ENCODE assay signal across 13 mouse cellular contexts in the genomic region with DNA sequence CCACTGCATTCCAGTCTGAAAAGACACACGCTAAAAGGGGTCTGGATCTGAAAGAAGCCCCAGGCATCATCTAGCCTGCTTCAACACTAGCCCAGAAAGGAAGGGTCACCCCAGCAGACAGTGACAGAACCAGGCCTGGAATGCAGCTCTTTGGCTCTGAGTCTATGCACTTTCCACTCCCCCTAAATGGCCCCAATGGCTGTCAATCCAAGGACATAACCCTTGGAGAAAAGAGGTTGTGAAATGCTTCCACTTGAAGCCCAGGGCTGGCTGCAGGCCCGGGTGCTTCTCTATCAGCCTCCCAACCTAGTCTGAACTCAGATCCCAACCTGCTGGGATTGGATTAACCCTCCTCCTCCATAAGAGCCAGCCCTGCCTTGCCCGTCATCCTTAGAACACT.
DNase-seq lines count a peak whose midpoint lies in the region; ATAC-seq and TF ChIP-seq lines count a peak whose summit lies in the region.
"Had no signal": no experiment of that assay in that cellular context is flagged by ENCODE, and none has a peak within 500 bp of the region (broad histone marks: within the 10 kb centered on the region; RNA-seq: fewer than 3 reads in every experiment).

No protein-coding gene starts in this region.

- H3K36me3 ChIP-seq in heart, embryonic 10.5 days, result no peaks in the 10 kb centered on the region
- no peaks in the 10 kb centered on the region for H3K36me3 ChIP-seq in heart, embryonic 12.5 days
- no peaks in the 10 kb centered on the region for H3K36me3 ChIP-seq in lung, postnatal 0 days (ENCODE audit: insufficient read depth, low read length)
- H3K36me3 ChIP-seq: embryonic facial prominence, embryonic 13.5 days; stomach, embryonic 15.5 days had no signal

- H3K9me3 ChIP-seq in heart, embryonic 10.5 days, result no peaks in the 10 kb centered on the region
- H3K9me3 ChIP-seq in heart, embryonic 12.5 days (replicated peaks), result no peaks in the 10 kb centered on the region
- H3K9me3 ChIP-seq in lung, postnatal 0 days (ENCODE audit: low read length), result no peaks in the 10 kb centered on the region
- H3K9me3 ChIP-seq: embryonic facial prominence, embryonic 13.5 days; stomach, embryonic 15.5 days had no signal

- peak; percentile 98 for DNase-seq in heart, adult 11 months
- no peak for DNase-seq in heart, embryonic 10.5 days (ENCODE audit: low spot score)
- peak; percentile 59 for DNase-seq in adrenal gland, postnatal 25 days
- peak; percentile 91 for DNase-seq in lung, postnatal 0 days (ENCODE audit: low spot score)
- DNase-seq in urinary bladder, postnatal 14 days (ENCODE audit: low spot score), result no peak
- DNase-seq: cerebellum, adult 11 months; forebrain, postnatal 0 days; liver, postnatal 0 days had no signal

- no peak overlapping the region for H3K4me2 ChIP-seq in heart, embryonic 12.5 days
- H3K4me2 ChIP-seq in lung, postnatal 0 days (replicated peaks; ENCODE audit: low read depth, low read length), result no peak overlapping the region
- H3K4me2 ChIP-seq: embryonic facial prominence, embryonic 13.5 days; stomach, embryonic 15.5 days had no signal

- TF ChIP-seq EP300 in lung, postnatal 0 days (IDR thresholded peaks at IDR 0.05), result peak; percentile 46; the same call in 1 of the 2 replicates

- H3K4me3 ChIP-seq in heart, embryonic 10.5 days, result no peak overlapping the region
- no peak overlapping the region for H3K4me3 ChIP-seq in heart, embryonic 12.5 days
- H3K4me3 ChIP-seq in lung, postnatal 0 days (ENCODE audit: low read depth, low read length), result no peak overlapping the region
- H3K4me3 ChIP-seq: embryonic facial prominence, embryonic 13.5 days; stomach, embryonic 15.5 days had no signal

- WGBS in heart, embryonic 10.5 days, result 38% methylated on average over 3 of the region's 3 CpGs
- 44% methylated on average over 3 of the region's 3 CpGs for WGBS in heart, embryonic 12.5 days
- WGBS in lung, postnatal 0 days, result 51% methylated on average over 3 of the region's 3 CpGs

- no peaks in the 10 kb centered on the region for H3K27me3 ChIP-seq in heart, embryonic 10.5 days (ENCODE audit: insufficient read depth, poor library complexity, severe bottlenecking)
- no peaks in the 10 kb centered on the region for H3K27me3 ChIP-seq in heart, embryonic 12.5 days (replicated peaks)
- no peaks in the 10 kb centered on the region for H3K27me3 ChIP-seq in lung, postnatal 0 days (replicated peaks; ENCODE audit: insufficient read depth, low read length)
- H3K27me3 ChIP-seq: embryonic facial prominence, embryonic 13.5 days; stomach, embryonic 15.5 days had no signal

- TF ChIP-seq CTCF in lung, postnatal 0 days (IDR thresholded peaks at IDR 0.05), result no peak

- H3K4me1 ChIP-seq in heart, embryonic 10.5 days, result peaks cover 26% of the 10 kb centered on the region; the same call in 1 of the 2 replicates
- peaks cover 18% of the 10 kb centered on the region for H3K4me1 ChIP-seq in heart, embryonic 12.5 days (replicated peaks)
- H3K4me1 ChIP-seq in lung, postnatal 0 days (ENCODE audit: insufficient read depth, low read depth, low read length), result no peaks in the 10 kb centered on the region
- H3K4me1 ChIP-seq: embryonic facial prominence, embryonic 13.5 days; stomach, embryonic 15.5 days had no signal

- peak; percentile 51; the same call in 1 of the 2 replicates for ATAC-seq in heart, embryonic 12.5 days (ENCODE audit: insufficient number of reproducible peaks, low FRiP score)
- peak; percentile 88 for ATAC-seq in lung, postnatal 0 days
- ATAC-seq in CD4-positive, CD25-positive, alpha-beta regulatory T cell, adult 4 months, result no peak
- ATAC-seq in activated CD4-positive, CD25-positive, alpha-beta regulatory T cell, adult 4 months, result no peak
- ATAC-seq: forebrain, postnatal 0 days; liver, postnatal 0 days had no signal

- H3K27ac ChIP-seq in heart, embryonic 10.5 days, result no peak overlapping the region
- H3K27ac ChIP-seq in heart, embryonic 12.5 days (ENCODE audit: poor library complexity, severe bottlenecking), result 0 out of 2 replicates have a peak overlapping the region, but pooled peaks have one; percentile 46
- no peak overlapping the region for H3K27ac ChIP-seq in lung, postnatal 0 days (ENCODE audit: low read length)
- H3K27ac ChIP-seq: embryonic facial prominence, embryonic 13.5 days; stomach, embryonic 15.5 days had no signal

- H3K9ac ChIP-seq in heart, embryonic 12.5 days, result no peak overlapping the region
- H3K9ac ChIP-seq in lung, postnatal 0 days (replicated peaks; ENCODE audit: low read depth), result no peak overlapping the region
- H3K9ac ChIP-seq: embryonic facial prominence, embryonic 13.5 days; forebrain, postnatal 0 days; liver, postnatal 0 days; stomach, embryonic 15.5 days had no signal

Comparison
In these comparisons a context has a peak if more than half of its experiments do, and no peak if none do; other contexts are left out.
1. DNase-seq: peak in heart, adult 11 months (single experiment), adrenal gland, postnatal 25 days (single experiment) and lung, postnatal 0 days (single experiment); none in heart, embryonic 10.5 days (single experiment) and urinary bladder, postnatal 14 days (single experiment).
2. ATAC-seq: peak in heart, embryonic 12.5 days (single experiment) and lung, postnatal 0 days (single experiment); none in CD4-positive, CD25-positive, alpha-beta regulatory T cell, adult 4 months (single experiment) and activated CD4-positive, CD25-positive, alpha-beta regulatory T cell, adult 4 months (single experiment).